Comparison of ENCODE assay signal across 8 mouse cellular contexts in genomic region chr6:115768207-115768606, GRCm38 (mm10). TPM values are rescaled to one million over a fixed set of nuclear protein-coding genes. Genes with fewer than 3 reads are reported as not detected.
DNase-seq lines count a peak whose midpoint lies in the region; ATAC-seq lines count a peak whose summit lies in the region.
"Had no signal": no experiment of that assay in that cellular context is flagged by ENCODE, and none has a peak within 500 bp of the region (broad histone marks: within the 10 kb centered on the region; RNA-seq: fewer than 3 reads in every experiment).

No protein-coding gene starts in this region.

- no peaks in the 10 kb centered on the region for H3K9me3 ChIP-seq in kidney, embryonic 15.5 days (replicated peaks)
- H3K9me3 ChIP-seq in embryonic facial prominence, embryonic 10.5 days = no peaks in the 10 kb centered on the region

- H3K9ac ChIP-seq in kidney, embryonic 15.5 days = no peak overlapping the region

- H3K27me3 ChIP-seq in kidney, embryonic 15.5 days = no peaks in the 10 kb centered on the region
- no peaks in the 10 kb centered on the region for H3K27me3 ChIP-seq in embryonic facial prominence, embryonic 10.5 days (replicated peaks; ENCODE audit: low read depth, poor library complexity, severe bottlenecking)

- DNase-seq in kidney, adult 8-10 months = no peak
- no peak for DNase-seq in embryonic facial prominence, embryonic 10.5 days (ENCODE audit: low spot score)
- DNase-seq in liver = peak; percentile 23
- DNase-seq in urinary bladder, postnatal 10 days (ENCODE audit: low spot score) = no peak
- no peak for DNase-seq in cerebellum, adult 11-12 months
- DNase-seq: right cerebral cortex, postnatal 25 days had no signal

- no peaks in the 10 kb centered on the region for H3K36me3 ChIP-seq in kidney, embryonic 15.5 days
- H3K36me3 ChIP-seq in embryonic facial prominence, embryonic 10.5 days (replicated peaks) = no peaks in the 10 kb centered on the region

- ATAC-seq in kidney, embryonic 15.5 days (replicated peaks; ENCODE audit: low FRiP score) = no peak
- peak; percentile 69 for ATAC-seq in megakaryocyte progenitor cell, adult 5-6 weeks (replicated peaks; ENCODE audit: poor library complexity)

- peak overlapping the region; percentile 70 for H3K27ac ChIP-seq in kidney, embryonic 15.5 days
- peak overlapping the region; percentile 48; the same call in 1 of the 2 replicates for H3K27ac ChIP-seq in embryonic facial prominence, embryonic 10.5 days (replicated peaks)

- H3K4me3 ChIP-seq in kidney, embryonic 15.5 days (replicated peaks) = no peak overlapping the region
- no peak overlapping the region for H3K4me3 ChIP-seq in embryonic facial prominence, embryonic 10.5 days

- H3K4me1 ChIP-seq in kidney, embryonic 15.5 days = peaks cover 15% of the 10 kb centered on the region
- H3K4me1 ChIP-seq in embryonic facial prominence, embryonic 10.5 days = peaks cover 28% of the 10 kb centered on the region

- 62% methylated on average over 4 of the region's 4 CpGs for WGBS in kidney, embryonic 15.5 days
- 76% methylated on average over 4 of the region's 4 CpGs for WGBS in embryonic facial prominence, embryonic 10.5 days

- H3K4me2 ChIP-seq in kidney, embryonic 15.5 days = no peak overlapping the region

RNA-seq across cellular contexts. Expression of gene Tmem40, which starts 6.0 kb away (rescaled TPM):
- polyA plus RNA-seq in kidney, embryonic 15.5 days (2015; fragmentation: Nextera tagmentation; extraction: Ambion mirVana) = 1.8 and 2.2 TPM in 2 replicates
- polyA plus RNA-seq in embryonic facial prominence, embryonic 10.5 days (2016; fragmentation: Nextera tagmentation; extraction: Ambion mirVana) = 1.1 and 1.6 TPM in 2 replicates
- total RNA-seq in megakaryocyte progenitor cell, adult 5-6 weeks (2015) = 12.2 and 12.7 TPM in 2 replicates
- total RNA-seq in megakaryocyte progenitor cell, adult 5-6 weeks (2017) = 19.0 and 21.5 TPM in 2 replicates

RNA-seq across cellular contexts. Expression of gene Cand2, which starts 6.1 kb away (rescaled TPM):
- 35.2 and 37.4 TPM in 2 replicates for polyA plus RNA-seq in kidney, embryonic 15.5 days (2015; fragmentation: Nextera tagmentation; extraction: Ambion mirVana)
- polyA plus RNA-seq in embryonic facial prominence, embryonic 10.5 days (2016; fragmentation: Nextera tagmentation; extraction: Ambion mirVana) = 68.9 and 71.8 TPM in 2 replicates
- 2.5 and 2.8 TPM in 2 replicates for total RNA-seq in megakaryocyte progenitor cell, adult 5-6 weeks (2015)
- 1.5 and 1.7 TPM in 2 replicates for total RNA-seq in megakaryocyte progenitor cell, adult 5-6 weeks (2017)

RNA-seq across cellular contexts. Expression of gene Rpl32, which starts 40.3 kb away (rescaled TPM):
- 2,232 and 2,490 TPM in 2 replicates for polyA plus RNA-seq in kidney, embryonic 15.5 days (2015; fragmentation: Nextera tagmentation; extraction: Ambion mirVana)
- polyA plus RNA-seq in embryonic facial prominence, embryonic 10.5 days (2016; fragmentation: Nextera tagmentation; extraction: Ambion mirVana) = 1,826 and 1,867 TPM in 2 replicates
- 4,905 and 5,125 TPM in 2 replicates for total RNA-seq in megakaryocyte progenitor cell, adult 5-6 weeks (2015)
- total RNA-seq in megakaryocyte progenitor cell, adult 5-6 weeks (2017) = 5,456 and 6,333 TPM in 2 replicates
